Mouse (Mus musculus): ENCODE measurements around the gene Vmn2r29.

GRCm38 (mm10) chr7:7187417-7188190, 59.5 kb downstream of the Vmn2r29 start:
- TF ChIP-seq CTCF (IDR thresholded peaks at IDR 0.05; ENCODE audit: extremely low read depth, insufficient read length, insufficient replicate concordance, low read depth, low read length): no peak
- TF ChIP-seq POLR2A (IDR thresholded peaks at IDR 0.05; ENCODE audit: low read depth, low read length): no peak

Measured in small intestine, adult 2 months (tissue).